Mouse (Mus musculus): Measurements from ENCODE around the gene Gm28308.

- TF ChIP-seq CTCF (IDR thresholded peaks at IDR 0.05; ENCODE audit: low read depth) (no peak), EP300 (IDR thresholded peaks at IDR 0.05; ENCODE audit: low read depth) (no peak)
Observed at GRCm38 (mm10) chr6:52175864-52176263, 37.3 kb downstream of the Gm28308 start.

Measured in liver, embryonic 14.5 days (tissue).